Mouse (Mus musculus) brain, adult 2 months (tissue): Measurements from ENCODE around the gene Otud3.
"Not testable (repeated sequence)": the region's sequence is repeated elsewhere in the genome, so short reads cannot be mapped to it uniquely, and the experiment has no call there.

ENCODE experiments used
- DNase-seq: peaks from one replicate; pipeline ENCODE4 v3.0.0; 2011; ENCODE audit warnings: low read depth, low spot score

Gene Otud3

DNA sequence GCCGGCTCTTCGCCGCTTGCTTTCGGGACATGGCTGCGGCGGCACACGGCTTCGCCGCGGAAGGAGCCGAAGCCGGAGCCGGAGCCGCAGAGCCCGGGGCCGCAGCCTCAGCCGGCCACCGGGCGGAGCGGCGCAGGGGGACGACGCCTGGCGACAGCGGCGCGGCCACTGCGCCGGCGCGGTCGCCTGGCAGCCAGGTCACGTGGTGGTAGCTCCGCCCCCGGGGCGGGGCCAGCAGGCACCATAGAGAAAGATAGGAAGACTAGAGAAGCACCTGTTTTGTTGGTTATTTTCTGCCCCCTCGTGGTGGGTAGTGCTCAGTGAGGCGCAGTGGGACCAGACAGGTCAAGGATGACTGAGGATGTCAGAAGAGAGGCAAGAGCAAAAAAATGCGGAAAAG lies at the start of gene Otud3:
Gene Otud3 (minus strand): TSS at position 149 of the 400 bp plus-strand sequence.
- DNase-seq, result peak; percentile 97

DNA sequence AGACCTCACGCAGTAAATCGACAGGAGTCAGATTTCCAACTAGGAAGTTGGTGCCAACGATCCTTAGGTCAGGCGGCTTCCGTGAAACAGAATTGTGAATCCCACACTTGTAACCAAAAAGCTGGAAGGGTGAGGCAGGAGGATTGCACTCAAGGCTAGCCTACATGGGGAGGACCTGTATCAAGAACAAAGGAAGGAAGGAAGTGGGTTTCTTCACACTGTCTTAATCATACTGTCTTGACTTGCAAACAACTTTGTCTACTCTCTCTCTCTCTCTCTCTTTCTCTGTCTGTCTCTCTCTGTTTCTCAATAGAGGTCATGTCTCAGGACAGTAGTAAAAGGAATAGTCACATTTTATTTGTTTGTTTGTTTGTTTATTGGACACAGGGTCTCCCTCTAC lies 49.0 kb upstream of the Otud3 start:
- no peak for DNase-seq

DNA sequence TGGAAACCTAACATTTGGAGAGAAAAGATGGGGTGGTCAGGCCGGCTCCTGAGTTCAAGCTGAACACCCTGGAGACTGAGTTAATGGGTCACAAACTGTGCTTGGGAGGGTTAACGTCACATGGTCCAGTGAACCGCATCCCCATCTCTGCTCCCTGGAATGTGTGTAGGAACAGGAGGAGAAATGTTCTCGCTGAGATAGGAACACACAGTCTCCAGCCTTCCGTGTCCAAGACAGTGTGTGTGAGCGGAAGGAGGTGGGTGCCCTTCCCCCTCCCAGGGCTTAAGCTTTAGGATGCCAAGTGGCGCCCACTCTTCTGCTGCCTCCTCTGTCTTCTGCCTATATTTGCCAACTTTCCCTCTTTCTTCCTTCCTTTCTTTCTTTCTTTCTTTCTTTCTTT lies 46.2 kb upstream of the Otud3 start:
- DNase-seq, result peak; percentile 67

DNA sequence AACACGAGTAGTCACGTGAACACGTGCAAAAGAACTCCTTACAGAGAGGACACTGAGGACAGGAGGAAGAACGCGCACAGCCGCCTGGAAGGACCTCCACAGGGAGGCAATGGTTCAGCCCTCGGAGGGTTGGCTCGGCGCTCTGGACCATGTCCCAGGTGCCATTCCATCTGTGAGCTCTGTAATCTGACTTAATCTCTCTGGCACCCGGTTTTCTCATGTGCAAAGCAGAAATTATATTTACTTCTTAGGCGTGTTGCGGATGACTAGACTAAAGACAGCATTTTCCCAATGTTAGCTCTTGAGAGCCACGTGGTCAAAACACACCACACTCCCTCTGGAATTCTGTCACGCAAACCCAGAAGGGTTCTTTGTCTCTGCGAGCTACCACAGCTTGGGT lies 45.4 kb upstream of the Otud3 start:
- DNase-seq, result peak; percentile 66

DNA sequence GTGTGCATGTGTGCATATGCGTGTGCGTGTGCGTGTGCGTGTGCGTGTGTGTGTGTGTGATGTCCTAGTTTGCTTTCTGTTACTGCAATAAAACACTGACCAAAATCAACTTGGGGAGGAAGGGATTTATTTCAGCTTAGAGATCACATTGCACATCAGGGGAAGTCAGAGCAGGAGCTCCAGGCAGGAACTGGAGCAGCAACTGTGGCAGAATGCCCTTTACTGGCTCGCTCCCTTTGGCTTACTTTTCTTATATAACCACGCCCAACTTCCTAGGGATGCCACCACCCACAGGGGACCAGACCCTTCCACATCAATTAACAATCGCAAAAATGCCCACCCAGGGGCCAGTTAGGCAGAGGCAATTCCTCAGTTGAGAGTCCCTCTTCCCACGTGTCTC lies 44.9 kb upstream of the Otud3 start:
- no peak for DNase-seq

DNA sequence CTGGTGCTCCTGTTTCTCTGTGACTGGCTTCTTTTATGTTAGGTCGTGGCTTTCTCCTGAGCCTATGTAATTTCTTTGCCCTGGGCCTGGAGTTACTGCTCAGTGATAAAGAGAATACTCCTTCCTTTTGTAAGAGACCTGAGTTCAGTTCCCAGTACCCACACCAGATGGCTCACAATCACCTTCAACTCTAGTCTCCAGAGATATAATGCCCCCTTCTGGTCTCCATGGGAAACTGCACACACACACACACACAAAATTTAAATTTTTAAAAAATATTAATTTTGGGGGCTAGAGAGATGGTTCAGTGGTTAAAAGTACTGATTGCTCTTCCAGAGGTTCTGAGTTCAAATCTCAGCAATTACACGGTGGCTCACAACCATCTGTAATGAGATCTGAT lies 34.5 kb upstream of the Otud3 start:
- no peak for DNase-seq

DNA sequence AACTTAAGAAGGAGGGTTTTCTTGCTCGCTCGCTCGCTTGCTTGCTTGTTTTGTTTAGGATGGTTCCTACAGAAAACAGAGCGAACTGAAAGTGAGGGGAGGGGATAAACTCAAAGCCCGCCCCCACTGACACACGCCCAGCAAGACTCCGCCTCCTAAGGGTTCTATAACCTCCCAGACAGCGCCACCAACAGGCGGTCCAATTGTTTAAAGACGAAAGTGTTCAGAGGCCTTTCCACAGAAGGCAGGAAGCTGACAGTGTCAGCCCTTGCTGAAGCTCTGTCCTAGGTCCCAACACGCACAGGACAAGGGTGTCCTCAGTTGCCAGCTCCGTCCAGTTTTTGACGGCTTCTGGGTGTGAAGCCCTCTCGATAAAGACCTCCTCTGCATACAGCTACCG lies 30.0 kb upstream of the Otud3 start:
- DNase-seq, result peak; percentile 67

DNA sequence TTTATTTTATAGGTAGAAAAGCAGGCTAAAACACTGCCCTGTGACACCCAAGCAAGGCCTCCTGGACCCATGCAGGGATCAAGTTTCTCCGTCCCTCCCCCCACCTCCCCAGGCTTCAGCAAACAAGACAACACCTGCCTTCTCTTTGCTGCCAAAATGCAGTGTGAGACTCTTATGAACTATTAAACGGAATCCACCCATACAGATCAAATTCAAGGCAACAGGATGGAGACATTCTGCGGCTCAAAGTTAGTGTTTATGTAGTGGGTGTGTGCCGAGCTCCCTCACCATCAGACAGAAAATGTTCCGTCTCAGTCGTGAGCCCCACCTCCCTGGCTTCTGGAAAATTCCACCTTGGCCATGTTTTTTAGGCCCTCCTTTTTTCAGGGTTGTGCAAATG lies 28.2 kb upstream of the Otud3 start:
- peak; percentile 28 for DNase-seq

DNA sequence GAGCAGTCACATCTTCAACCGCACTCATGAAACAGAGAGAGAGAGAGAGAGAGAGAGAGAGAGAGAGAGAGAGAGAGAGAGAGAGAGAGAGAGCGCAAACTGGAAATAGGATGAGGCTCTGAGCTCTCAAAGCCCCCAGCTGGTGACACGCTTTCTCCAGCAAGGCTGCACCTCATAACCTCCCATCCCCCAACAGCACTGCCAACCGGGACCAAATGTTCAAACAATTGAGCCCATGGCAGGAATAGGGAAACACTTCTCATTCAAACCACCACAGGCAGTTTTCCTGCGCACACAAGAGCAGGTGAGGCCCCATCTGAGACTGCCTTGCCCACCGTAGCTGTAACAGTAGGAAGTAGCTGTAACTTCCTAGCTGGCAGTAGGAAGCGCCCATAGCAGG lies 27.7 kb upstream of the Otud3 start:
- no peak for DNase-seq

DNA sequence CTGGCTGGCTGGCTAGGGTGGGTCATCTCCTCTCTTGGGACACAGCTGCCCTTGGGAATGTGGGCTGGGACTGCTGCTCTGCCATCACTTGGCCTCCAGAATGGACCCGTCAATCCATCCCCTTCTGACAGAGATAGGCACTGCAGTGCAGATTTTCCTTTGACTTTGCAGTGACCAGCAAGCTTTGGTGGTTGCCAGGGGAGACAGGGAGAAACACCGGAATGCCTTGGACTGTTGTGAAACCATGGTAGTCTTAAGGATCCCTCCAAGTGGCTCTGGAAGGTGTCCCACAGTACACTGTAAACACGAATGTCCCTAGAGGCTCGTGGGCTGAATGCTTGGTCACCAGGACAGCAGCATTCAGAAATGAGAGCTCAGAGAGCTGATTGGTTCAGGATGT lies 25.7 kb upstream of the Otud3 start:
- DNase-seq, result no peak

DNA sequence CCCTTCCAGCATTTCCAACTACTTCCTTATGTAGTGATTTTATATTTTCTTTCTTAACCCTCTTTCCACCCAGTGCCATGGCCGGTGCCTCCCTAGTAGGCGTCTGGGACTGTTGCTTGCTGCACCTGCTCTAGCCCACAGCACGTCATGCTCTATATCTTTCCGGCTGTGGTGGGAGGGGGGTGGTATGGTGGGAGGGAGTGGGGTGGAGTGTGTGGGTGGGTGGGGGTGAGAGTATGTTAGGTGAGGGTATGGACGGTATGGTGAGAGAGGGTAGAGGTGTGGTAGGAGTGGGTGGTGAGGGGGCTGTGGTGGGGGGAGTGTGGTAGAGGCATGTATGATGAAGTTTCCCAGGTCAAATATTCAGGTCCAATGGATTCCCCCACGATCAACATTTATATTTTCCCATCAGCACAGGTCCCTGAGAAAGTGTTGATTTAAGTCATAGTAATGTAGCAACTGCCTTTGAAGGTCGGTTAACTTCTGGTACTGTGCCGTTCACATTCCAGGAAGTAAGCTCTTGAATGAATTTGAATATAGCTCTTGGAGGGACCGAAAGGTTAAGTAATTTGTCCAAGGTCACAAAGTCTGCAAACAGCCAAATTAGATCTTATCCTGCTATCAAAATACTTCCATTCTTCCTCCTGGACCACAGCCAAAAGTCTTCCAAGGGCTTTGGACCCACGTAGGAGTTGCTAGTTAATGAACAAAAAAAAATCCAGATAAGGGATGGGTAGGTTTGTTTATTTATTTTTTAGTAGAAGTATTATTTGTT lies 24.9 kb upstream of the Otud3 start:
- DNase-seq, result no peak

DNA sequence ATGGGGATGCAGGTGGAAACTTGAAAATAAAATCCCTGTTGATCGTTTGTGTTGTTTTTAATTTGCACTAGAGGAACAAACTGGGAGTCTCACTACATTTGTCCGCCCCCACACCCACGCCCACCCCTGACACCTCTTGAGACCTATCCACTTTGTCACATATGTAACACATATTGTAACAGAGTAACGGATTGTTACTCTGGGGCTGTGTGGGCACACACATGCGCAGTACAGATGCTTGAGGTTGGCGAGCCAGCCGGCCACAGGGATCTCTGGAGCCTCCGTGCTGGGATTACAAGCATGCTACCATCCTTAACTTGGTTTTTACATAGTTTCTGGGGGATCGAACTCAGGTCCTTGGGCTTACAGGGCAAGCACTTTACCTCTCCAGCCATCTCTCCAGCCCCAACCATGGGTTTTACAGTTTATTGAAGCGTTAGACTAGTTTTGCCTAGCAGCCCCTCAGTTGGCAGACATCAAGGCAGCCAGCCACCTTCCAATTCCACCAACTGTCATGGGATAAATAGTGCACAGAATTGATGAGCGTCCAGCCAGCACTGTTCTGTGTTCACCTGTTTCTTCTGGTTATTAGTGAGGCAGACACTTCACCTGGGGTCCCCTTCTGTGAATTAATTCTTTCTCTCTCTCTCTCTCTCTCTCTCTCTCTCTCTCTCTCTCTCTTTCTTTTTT lies 20.9 kb upstream of the Otud3 start:
- DNase-seq, result no peak

DNA sequence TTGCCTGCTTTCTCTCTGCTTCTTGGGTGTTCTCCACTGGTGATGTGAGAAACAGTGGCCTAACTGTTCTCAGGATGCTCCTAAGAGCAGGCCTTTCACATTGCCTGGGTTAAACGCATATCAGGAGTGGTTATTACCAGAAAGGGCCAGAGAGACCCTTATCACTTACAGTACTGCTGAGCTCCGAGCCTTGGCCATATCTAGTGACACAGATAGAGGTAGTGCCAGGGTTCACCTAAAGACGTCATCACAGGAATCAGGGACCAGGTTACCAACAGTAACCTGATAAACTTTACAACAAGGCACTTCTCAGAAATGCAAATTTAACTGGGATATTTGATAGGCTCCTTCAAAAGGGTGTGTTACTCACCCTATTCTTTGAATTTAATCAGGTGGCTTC lies 20.1 kb upstream of the Otud3 start:
- DNase-seq, result no peak

DNA sequence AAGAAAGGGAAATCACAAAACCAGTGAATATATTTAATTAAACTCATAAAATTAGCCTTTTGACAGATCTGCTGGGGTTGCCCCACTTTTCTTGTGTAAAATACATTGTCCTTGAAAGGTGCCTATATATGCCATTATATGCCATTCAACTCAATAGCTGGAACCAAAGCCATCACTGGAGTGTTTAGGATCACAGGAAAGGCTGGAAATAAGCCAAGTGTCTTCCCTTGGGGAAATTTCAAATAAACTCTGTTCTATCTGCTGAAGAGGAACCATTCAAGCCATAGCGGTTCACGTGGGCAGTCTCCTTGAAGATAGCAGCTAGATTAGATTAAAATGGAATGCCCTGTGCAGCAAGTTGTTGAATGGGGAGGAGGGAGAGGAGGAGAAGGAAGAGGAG lies 11.8 kb upstream of the Otud3 start:
- no peak for DNase-seq

DNA sequence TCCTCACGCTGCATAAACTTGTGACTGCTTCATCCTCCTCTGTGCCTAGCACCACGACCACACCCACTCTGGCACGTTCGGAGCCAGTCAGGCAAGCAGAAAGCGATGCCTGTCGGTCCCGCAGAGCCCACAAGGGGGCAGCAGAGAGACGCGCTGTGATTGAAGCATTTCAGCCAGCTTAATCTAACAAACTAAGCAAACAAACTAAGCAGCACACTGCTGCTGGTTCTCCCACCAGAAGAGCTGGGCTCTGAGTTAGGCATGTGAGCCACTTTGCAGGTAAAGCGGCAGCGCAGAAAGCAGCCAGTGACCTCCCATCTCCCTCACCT lies 8.3 kb upstream of the Otud3 start:
- DNase-seq, result peak; percentile 93

DNA sequence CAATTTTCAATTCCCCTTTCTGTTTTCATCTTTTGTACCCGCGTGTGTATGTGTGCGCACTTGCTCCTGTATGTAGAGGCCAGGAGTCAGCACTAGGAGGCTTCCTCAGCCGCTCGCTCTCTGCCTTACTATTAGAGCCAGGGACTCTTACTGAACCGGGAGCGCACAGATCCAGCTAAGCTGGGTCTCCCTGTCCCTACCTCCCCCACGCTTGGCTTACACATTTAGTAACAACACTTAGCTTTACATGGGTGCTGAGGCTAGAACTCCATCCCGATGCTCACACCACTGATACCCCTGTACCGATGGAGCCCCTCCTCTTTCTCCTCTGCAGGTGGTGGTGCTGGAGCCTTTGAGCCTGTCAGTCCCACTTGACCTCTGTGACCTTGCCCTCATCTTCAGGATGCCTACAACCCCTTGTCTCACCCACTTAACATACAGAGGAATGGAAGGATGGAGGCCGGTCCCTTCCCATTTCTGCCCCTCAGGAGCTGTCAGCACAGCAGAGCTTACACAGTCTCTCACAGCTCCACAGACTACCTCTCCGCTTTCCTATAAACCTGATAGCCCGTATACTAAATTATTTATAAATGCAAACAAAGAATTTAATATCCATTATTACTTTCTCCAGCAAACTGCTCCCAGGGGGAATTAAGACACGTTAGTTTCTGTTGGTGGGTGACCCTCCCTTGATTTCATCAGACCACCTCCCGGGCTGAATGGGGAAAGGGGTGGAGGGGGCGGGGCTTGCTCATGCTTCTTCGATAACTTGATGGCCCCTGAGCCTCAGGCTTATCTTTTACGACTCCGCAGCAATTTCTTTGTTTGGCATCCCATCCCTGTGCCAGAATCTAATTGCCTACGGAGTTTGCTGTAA lies 7.7 kb upstream of the Otud3 start:
- DNase-seq, result no peak

DNA sequence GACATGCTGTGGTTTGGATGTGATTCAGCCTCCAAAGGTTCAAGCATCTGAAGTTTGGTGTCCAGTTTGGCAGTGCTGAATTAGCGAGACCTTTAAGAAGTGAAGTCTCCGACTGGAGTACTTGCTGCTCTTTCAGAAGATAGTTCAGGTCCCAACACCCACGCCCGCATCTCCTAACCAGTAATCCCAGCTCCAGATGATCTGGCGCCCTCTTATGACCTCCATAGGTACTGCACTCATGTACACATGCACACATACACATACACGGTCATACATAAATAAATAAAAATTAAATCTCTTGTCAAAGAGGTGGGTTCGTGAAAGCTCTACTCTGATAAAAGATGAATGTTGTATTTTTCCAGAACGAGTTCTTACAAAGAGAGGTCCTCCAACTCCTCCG lies 3.5 kb upstream of the Otud3 start:
- no peak for DNase-seq

DNA sequence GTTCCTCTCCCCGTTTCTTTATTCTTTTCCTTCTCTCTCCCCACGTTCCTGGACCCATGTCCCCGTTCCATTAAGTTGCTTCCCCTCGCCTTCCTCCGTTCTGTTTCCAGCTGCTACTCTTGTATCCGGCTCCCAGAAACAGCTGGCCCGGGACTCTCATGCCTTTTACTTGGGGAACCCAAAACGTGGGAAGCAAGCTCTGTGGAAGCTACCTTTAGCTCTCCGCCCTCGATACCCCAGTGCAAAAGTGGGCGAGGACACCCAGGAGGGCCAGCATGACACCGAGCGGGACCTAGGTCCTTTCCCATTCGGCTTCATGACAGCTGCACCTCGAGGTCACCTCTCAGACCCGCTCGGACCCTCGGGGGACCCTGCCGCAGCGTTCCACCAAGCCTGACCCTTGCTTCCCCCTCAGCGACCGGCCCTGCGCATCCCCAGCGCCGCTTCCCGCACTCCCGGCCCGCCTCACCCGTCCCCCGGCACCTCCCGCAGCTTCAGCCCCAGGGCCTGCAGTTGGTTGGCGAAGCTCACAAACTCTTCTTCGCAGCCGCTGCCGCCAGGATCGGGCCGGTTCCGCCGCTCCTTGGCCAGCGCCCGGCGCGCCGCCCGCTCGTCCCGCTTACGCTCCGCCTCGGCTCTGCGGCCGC lies 481 bp downstream of the Otud3 start:
- peak; percentile 25 for DNase-seq

DNA sequence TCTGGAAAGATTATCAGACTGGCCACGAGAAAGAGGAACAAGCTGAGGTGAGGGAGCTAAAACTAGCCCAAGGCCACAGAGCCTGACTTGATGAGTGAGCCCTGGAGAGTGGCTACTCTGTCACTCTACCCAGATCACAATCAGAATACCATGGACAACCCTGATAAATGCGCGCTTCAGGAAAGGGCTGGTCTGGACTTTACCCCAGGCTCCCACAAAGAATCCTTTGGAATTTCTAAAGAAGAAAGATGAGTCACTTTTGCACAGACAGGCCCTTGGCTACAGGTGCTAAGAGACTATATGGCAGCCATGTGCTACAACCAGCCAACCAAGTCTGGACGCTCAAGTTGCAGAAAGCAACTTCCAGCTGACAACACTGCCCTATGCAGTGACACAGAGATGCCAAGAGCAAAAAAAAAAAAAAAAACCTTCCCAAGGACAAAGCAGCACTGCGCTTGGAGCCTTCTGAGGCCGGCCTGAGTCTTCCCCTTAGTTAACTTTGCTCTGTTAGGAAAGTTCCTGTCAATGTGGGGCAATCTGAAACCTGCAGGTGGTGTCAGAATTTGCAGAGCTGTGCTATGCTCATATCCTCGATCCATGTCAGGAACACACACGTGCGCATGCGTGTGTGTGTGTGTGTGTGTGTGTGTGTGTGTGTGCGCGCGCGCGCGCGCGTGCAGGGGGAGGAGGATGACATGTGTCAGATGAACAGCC lies 8.0 kb downstream of the Otud3 start:
- no peak for DNase-seq

DNA sequence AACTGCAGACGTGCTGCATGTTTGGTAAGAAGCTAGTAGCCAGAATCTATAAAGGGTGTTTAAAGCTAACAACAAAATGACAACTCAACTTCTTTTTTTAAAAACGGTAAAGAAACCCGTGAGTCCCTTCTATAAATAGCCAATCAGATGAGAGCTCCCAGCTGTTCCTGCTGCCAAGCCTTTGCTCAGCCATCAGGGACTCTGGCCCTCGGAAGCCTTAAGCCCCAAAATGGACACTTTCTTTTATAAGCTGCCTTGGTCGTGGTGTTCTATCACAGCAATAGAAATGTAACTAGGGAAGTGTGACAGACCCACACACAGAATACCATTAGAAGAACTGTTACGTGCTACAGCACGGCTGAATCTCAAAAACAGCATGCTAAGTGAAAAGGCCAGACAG lies 14.4 kb downstream of the Otud3 start:
- DNase-seq, result peak; percentile 60

DNA sequence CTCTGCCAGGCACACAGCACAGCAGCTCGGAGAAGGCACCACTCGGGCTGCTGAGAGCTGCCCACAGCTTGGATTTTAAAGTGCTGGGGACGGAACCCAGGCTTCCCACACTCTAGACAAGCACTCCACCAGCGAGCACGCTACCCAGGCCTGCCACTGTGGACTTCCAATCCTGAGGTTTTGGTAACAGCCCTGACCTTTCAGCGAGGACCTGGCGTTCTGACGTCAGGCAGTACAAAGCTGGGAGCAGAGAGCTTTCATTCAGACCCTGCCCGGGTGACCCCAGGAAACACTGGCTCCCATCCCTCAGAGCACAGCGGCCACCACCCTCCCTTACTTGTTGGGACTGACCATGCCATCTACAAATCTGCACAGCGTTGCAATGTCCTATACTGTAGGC lies 20.0 kb downstream of the Otud3 start:
- not testable (repeated sequence) for DNase-seq
